Mouse (Mus musculus): ENCODE measurements around the gene Sdf4. TPM values are rescaled to one million over a fixed set of nuclear protein-coding genes. Genes with fewer than 3 reads are reported as not detected.

Sdf4 gene
- polyA plus RNA-seq, 1 experiment from 2014 or later: 165 TPM

DNA sequence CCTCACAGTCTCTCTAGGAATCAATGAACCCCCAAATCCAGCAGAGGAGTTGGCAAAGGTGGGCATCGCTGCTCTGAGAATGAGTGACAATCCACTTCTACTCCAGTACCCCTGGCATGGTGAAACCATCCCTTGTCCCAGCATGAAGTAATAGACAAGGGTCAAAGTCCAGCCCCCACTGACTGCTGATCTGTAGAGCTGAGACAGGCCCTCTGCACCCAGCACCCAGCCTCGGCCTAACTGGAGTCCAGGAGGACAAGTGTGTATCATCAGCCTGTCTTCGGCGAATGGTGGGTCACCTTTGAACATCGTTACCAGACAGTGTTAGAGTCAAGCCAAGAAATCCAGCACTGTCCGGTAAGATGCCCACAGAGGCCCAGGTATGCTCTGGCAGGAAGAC is 61.9 kb downstream of the Sdf4 start:
- Histone ChIP-seq H3K4me3 (ENCODE audit: low read length) (no peak overlapping the region), H3K9me3 (ENCODE audit: control insufficient read depth, low read length) (no peaks in the 10 kb centered on the region), H3K36me3 (ENCODE audit: control insufficient read depth, insufficient read depth, low read length) (no peaks in the 10 kb centered on the region), H3K9ac (ENCODE audit: low read depth, low read length) (no peak overlapping the region), H3K4me2 (replicated peaks; ENCODE audit: low read depth, low read length) (no peak overlapping the region), H3K27ac (ENCODE audit: low read depth, low read length) (no peak overlapping the region), H3K27me3 (ENCODE audit: control insufficient read depth, insufficient read depth, low read length) (no peaks in the 10 kb centered on the region), H3K4me1 (ENCODE audit: control insufficient read depth, insufficient read depth, low read length) (no peaks in the 10 kb centered on the region)
- no peak for ATAC-seq (ENCODE audit: low FRiP score, low TSS enrichment)
- WGBS: 93% methylated on average over 6 of the region's 6 CpGs

DNA sequence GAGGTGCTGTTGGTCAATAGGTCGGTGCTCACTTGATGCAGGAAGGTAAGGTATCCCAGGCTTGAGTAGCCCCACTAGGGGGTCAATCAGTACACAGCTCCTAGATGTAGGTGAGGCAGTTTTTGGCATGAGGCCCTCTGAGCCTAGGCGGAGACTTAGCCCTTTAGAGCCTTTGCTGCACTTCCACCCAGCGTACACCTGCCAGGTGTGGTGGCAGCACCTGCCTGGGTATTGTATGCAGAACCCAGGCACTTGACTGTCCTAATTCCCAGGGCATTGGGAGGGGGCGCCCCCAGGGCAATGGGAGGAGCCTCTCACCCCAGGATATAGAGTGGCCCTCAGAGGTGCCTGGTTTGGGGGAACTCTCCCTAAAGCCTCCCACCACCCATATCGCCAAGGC is 62.5 kb downstream of the Sdf4 start:
- no peaks in the 10 kb centered on the region for H3K27me3 ChIP-seq (ENCODE audit: control insufficient read depth, insufficient read depth, low read length)
- no peaks in the 10 kb centered on the region for H3K9me3 ChIP-seq (ENCODE audit: control insufficient read depth, low read length)
- H3K4me1 ChIP-seq (ENCODE audit: control insufficient read depth, insufficient read depth, low read length): no peaks in the 10 kb centered on the region
- no peak overlapping the region for H3K27ac ChIP-seq (ENCODE audit: low read depth, low read length)
- no peak overlapping the region for H3K9ac ChIP-seq (ENCODE audit: low read depth, low read length)
- 84% methylated on average over 5 of the region's 5 CpGs for WGBS
- H3K4me2 ChIP-seq (replicated peaks; ENCODE audit: low read depth, low read length): no peak overlapping the region
- ATAC-seq (ENCODE audit: low FRiP score, low TSS enrichment): no peak
- H3K4me3 ChIP-seq (ENCODE audit: low read length): no peak overlapping the region
- H3K36me3 ChIP-seq (ENCODE audit: control insufficient read depth, insufficient read depth, low read length): no peaks in the 10 kb centered on the region

GRCm38 (mm10) chr4:156057702-156058101 is 65.0 kb downstream of the Sdf4 start:
- Histone ChIP-seq H3K27me3 (ENCODE audit: control insufficient read depth, insufficient read depth, low read length) (no peaks in the 10 kb centered on the region), H3K4me1 (ENCODE audit: control insufficient read depth, insufficient read depth, low read length) (no peaks in the 10 kb centered on the region), H3K9me3 (ENCODE audit: control insufficient read depth, low read length) (no peaks in the 10 kb centered on the region), H3K4me3 (ENCODE audit: low read length) (peak overlapping the region; percentile 40), H3K27ac (ENCODE audit: low read depth, low read length) (0 out of 2 replicates have a peak overlapping the region, but pooled peaks have one; percentile 19), H3K4me2 (replicated peaks; ENCODE audit: low read depth, low read length) (peak overlapping the region; percentile 44), H3K9ac (ENCODE audit: low read depth, low read length) (peak overlapping the region; percentile 62; the same call in 1 of the 2 replicates), H3K36me3 (ENCODE audit: control insufficient read depth, insufficient read depth, low read length) (no peaks in the 10 kb centered on the region)
- no peak for ATAC-seq (ENCODE audit: low FRiP score, low TSS enrichment)
- WGBS: 58% methylated on average over 10 of the region's 10 CpGs

DNA sequence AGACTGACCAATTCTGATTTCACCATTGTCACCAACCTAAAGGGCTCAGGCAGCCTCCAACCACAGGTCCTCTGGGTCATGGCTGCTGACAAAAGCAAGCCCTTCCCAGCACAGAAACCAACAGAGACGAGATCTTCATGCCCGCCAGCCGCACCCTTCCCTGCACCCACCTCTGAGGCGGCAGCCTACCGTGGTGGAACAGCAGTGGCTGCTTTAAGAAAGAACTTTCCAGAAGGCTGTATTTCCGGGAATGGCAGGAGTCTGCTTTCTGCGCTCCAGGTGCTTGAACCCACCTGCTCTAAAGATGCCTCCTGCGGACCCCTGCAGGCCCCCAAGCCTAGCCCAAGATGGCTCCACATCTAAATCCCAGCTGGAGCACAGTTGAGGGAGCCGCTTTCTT is 66.2 kb downstream of the Sdf4 start:
- H3K4me2 ChIP-seq (replicated peaks; ENCODE audit: low read depth, low read length): peak overlapping the region; percentile 44
- no peak for ATAC-seq (ENCODE audit: low FRiP score, low TSS enrichment)
- no peaks in the 10 kb centered on the region for H3K4me1 ChIP-seq (ENCODE audit: control insufficient read depth, insufficient read depth, low read length)
- no peaks in the 10 kb centered on the region for H3K9me3 ChIP-seq (ENCODE audit: control insufficient read depth, low read length)
- H3K36me3 ChIP-seq (ENCODE audit: control insufficient read depth, insufficient read depth, low read length): no peaks in the 10 kb centered on the region
- H3K27me3 ChIP-seq (ENCODE audit: control insufficient read depth, insufficient read depth, low read length): no peaks in the 10 kb centered on the region
- H3K4me3 ChIP-seq (ENCODE audit: low read length): peak overlapping the region; percentile 40
- 63% methylated on average over 9 of the region's 9 CpGs for WGBS
- peak overlapping the region; percentile 93 for H3K27ac ChIP-seq (ENCODE audit: low read depth, low read length)
- H3K9ac ChIP-seq (ENCODE audit: low read depth, low read length): peak overlapping the region; percentile 62

DNA sequence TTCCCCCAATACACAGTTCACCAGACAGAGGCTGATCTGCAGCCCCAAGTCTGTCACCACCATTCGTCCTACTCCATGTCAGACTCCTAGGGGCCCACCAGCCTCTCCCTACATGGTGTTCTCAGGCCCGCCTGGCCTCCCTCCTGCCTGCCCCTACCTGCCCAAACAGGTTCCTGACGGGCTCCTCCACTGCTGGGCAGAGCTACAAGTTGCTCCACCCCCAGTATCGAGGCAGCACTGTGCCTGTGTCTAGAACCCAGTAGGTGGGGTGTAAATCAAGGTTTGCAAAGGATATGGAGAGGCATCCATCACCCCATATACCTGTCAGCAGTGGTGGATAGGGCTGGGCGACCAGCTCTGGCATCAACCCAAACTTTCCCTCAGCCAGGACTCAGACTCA is 66.6 kb downstream of the Sdf4 start, which contains the start of gene Ttll10:
Ttll10 (minus strand) TSS at position 154 of the 400 bp plus-strand sequence.
- no peaks in the 10 kb centered on the region for H3K9me3 ChIP-seq (ENCODE audit: control insufficient read depth, low read length)
- H3K27ac ChIP-seq (ENCODE audit: low read depth, low read length): peak within 1 kb of the TSS; percentile 93
- H3K4me3 ChIP-seq (ENCODE audit: low read length): peak within 1 kb of the TSS; percentile 40
- H3K4me2 ChIP-seq (replicated peaks; ENCODE audit: low read depth, low read length): peak within 1 kb of the TSS; percentile 44
- H3K27me3 ChIP-seq (ENCODE audit: control insufficient read depth, insufficient read depth, low read length): no peaks in the 10 kb centered on the region
- H3K36me3 ChIP-seq (ENCODE audit: control insufficient read depth, insufficient read depth, low read length): no peaks in the 10 kb centered on the region
- H3K9ac ChIP-seq (ENCODE audit: low read depth, low read length): peak within 1 kb of the TSS; percentile 62
- WGBS: 26% methylated on average over 5 of the region's 5 CpGs
- no peaks in the 10 kb centered on the region for H3K4me1 ChIP-seq (ENCODE audit: control insufficient read depth, insufficient read depth, low read length)
- peak; percentile 50 for ATAC-seq (ENCODE audit: low FRiP score, low TSS enrichment)

DNA sequence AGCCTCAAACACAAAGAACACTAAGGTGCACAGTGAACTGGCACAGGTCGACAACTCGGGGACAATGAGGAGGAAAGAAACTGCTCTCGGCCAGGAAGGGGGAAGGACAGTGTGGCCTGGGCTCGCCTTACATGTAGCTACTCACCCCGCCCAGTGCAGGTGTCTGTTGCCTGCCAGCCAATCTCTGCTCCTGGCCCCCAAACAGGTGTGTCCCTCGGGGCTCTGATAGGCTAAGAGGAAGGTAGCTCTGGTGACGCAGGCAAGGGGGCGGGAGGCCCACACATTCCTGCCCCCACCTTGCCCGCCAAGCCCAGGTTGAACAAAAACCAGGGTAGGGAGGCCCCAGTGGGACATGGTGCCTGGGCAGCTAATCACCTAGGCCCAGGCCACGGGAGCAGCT is 67.0 kb downstream of the Sdf4 start:
- Histone ChIP-seq H3K9me3 (ENCODE audit: control insufficient read depth, low read length) (no peaks in the 10 kb centered on the region), H3K9ac (ENCODE audit: low read depth, low read length) (peak overlapping the region; percentile 62)
- peak; percentile 96 for ATAC-seq (ENCODE audit: low FRiP score, low TSS enrichment)

More for the DNA sequence above, 67.0 kb downstream of the Sdf4 start:
- peak overlapping the region; percentile 40 for H3K4me3 ChIP-seq (ENCODE audit: low read length)
- 20% methylated on average over 10 of the region's 10 CpGs for WGBS
- H3K27ac ChIP-seq (ENCODE audit: low read depth, low read length): peak overlapping the region; percentile 93
- H3K4me2 ChIP-seq (replicated peaks; ENCODE audit: low read depth, low read length): peak overlapping the region; percentile 44
- H3K27me3 ChIP-seq (ENCODE audit: control insufficient read depth, insufficient read depth, low read length): no peaks in the 10 kb centered on the region
- H3K4me1 ChIP-seq (ENCODE audit: control insufficient read depth, insufficient read depth, low read length): no peaks in the 10 kb centered on the region
- H3K36me3 ChIP-seq (ENCODE audit: control insufficient read depth, insufficient read depth, low read length): no peaks in the 10 kb centered on the region

MicroRNAs within 50 kb of the gene (microRNA counts, 519-probe panel; counts per million panel counts)
- 5,165 counts per million, percentile 44 among the panel's probes with 10 or more counts for microRNA mmu-miR-200a
- microRNA mmu-miR-200b: 7,502 counts per million, percentile 80 among the panel's probes with 10 or more counts
- microRNA mmu-miR-429: 7,719 counts per million, percentile 82 among the panel's probes with 10 or more counts

Small RNAs within 50 kb of the gene (microRNA-seq; reads per million reads assigned to microRNA genes)
- gene Mir200a: 807 reads per million, percentile 77 among the genes with 10 or more reads in this experiment
- 5,231 reads per million, percentile 90 among the genes with 10 or more reads in this experiment for gene Mir200b
- gene Mir429: 16,748 reads per million, percentile 97 among the genes with 10 or more reads in this experiment

Other genes starting within 250 kb of the Sdf4 start
- gene Atad3a, start 231.8 kb upstream of the Sdf4 start, polyA plus RNA-seq (2014; fragmentation: Nextera tagmentation; extraction: Ambion mirVana): 85.8 and 112 TPM in 2 replicates
- gene Vwa1, start 218.2 kb upstream of the Sdf4 start, polyA plus RNA-seq (2014; fragmentation: Nextera tagmentation; extraction: Ambion mirVana): 4.1 and 4.9 TPM in 2 replicates
- gene Tmem88b, start 207.0 kb upstream of the Sdf4 start, polyA plus RNA-seq (2014; fragmentation: Nextera tagmentation; extraction: Ambion mirVana): 0.20 and 0.32 TPM in 2 replicates
- gene Ankrd65, start 202.4 kb upstream of the Sdf4 start, polyA plus RNA-seq (2014; fragmentation: Nextera tagmentation; extraction: Ambion mirVana): 0.40 and 0.43 TPM in 2 replicates
- gene Mrpl20, start 190.0 kb upstream of the Sdf4 start, polyA plus RNA-seq (2014; fragmentation: Nextera tagmentation; extraction: Ambion mirVana): 226 and 291 TPM in 2 replicates
- gene Ccnl2, start 180.4 kb upstream of the Sdf4 start, polyA plus RNA-seq (2014; fragmentation: Nextera tagmentation; extraction: Ambion mirVana): 115 and 174 TPM in 2 replicates
- gene Aurkaip1, start 161.6 kb upstream of the Sdf4 start, polyA plus RNA-seq (2014; fragmentation: Nextera tagmentation; extraction: Ambion mirVana): 134 and 155 TPM in 2 replicates
- 72.1 and 75.1 TPM in 2 replicates for gene Mxra8, start 153.2 kb upstream of the Sdf4 start, polyA plus RNA-seq (2014; fragmentation: Nextera tagmentation; extraction: Ambion mirVana)
- 6.3 and 7.2 TPM in 2 replicates for gene Dvl1, start 145.5 kb upstream of the Sdf4 start, polyA plus RNA-seq (2014; fragmentation: Nextera tagmentation; extraction: Ambion mirVana)
- gene Tas1r3, start 129.5 kb upstream of the Sdf4 start, polyA plus RNA-seq (2014; fragmentation: Nextera tagmentation; extraction: Ambion mirVana): 0.14 and 0.38 TPM in 2 replicates
- 11.1 and 18.8 TPM in 2 replicates for gene Cptp, start 123.4 kb upstream of the Sdf4 start, polyA plus RNA-seq (2014; fragmentation: Nextera tagmentation; extraction: Ambion mirVana)
- gene Ints11, start 123.3 kb upstream of the Sdf4 start, polyA plus RNA-seq (2014; fragmentation: Nextera tagmentation; extraction: Ambion mirVana): 73.1 and 74.6 TPM in 2 replicates
- gene Pusl1, start 101.1 kb upstream of the Sdf4 start, polyA plus RNA-seq (2014; fragmentation: Nextera tagmentation; extraction: Ambion mirVana): 41.4 and 50.5 TPM in 2 replicates
- gene Acap3, start 101.0 kb upstream of the Sdf4 start, polyA plus RNA-seq (2014; fragmentation: Nextera tagmentation; extraction: Ambion mirVana): 10.3 and 15.5 TPM in 2 replicates
- 121 and 127 TPM in 2 replicates for gene Ube2j2, start 49.0 kb upstream of the Sdf4 start, polyA plus RNA-seq (2014; fragmentation: Nextera tagmentation; extraction: Ambion mirVana)
- gene C1qtnf12, start 30.6 kb upstream of the Sdf4 start, polyA plus RNA-seq (2014; fragmentation: Nextera tagmentation; extraction: Ambion mirVana): 129 and 142 TPM in 2 replicates
- gene B3galt6, start 223 bp upstream of the Sdf4 start, polyA plus RNA-seq (2014; fragmentation: Nextera tagmentation; extraction: Ambion mirVana): 20.0 and 20.8 TPM in 2 replicates
- gene Tnfrsf4, start 21.0 kb downstream of the Sdf4 start, polyA plus RNA-seq (2014; fragmentation: Nextera tagmentation; extraction: Ambion mirVana): 0.76 and 0.77 TPM in 2 replicates
- gene Tnfrsf18, start 33.3 kb downstream of the Sdf4 start, polyA plus RNA-seq (2014; fragmentation: Nextera tagmentation; extraction: Ambion mirVana): 2.3 and 2.8 TPM in 2 replicates
- 3.5 and 6.0 TPM in 2 replicates for gene Ttll10, start 66.5 kb downstream of the Sdf4 start, polyA plus RNA-seq (2014; fragmentation: Nextera tagmentation; extraction: Ambion mirVana)
- 30.2 and 47.3 TPM in 2 replicates for gene 9430015G10Rik, start 117.1 kb downstream of the Sdf4 start, polyA plus RNA-seq (2014; fragmentation: Nextera tagmentation; extraction: Ambion mirVana)
- 0.35 and 0.57 TPM in 2 replicates for gene Rnf223, start 137.6 kb downstream of the Sdf4 start, polyA plus RNA-seq (2014; fragmentation: Nextera tagmentation; extraction: Ambion mirVana)
- 61.6 and 83.9 TPM in 2 replicates for gene Agrn, start 204.6 kb downstream of the Sdf4 start, polyA plus RNA-seq (2014; fragmentation: Nextera tagmentation; extraction: Ambion mirVana)
- gene Isg15, start 207.9 kb downstream of the Sdf4 start, polyA plus RNA-seq (2014; fragmentation: Nextera tagmentation; extraction: Ambion mirVana): 0.36 TPM in 1 of 2 replicates, not detected in the other
- gene AW011738, start 210.4 kb downstream of the Sdf4 start, polyA plus RNA-seq (2014; fragmentation: Nextera tagmentation; extraction: Ambion mirVana): 1.0 and 1.6 TPM in 2 replicates
- gene Perm1, start 223.0 kb downstream of the Sdf4 start, polyA plus RNA-seq (2014; fragmentation: Nextera tagmentation; extraction: Ambion mirVana): 0.67 and 0.92 TPM in 2 replicates
- 17.4 and 20.3 TPM in 2 replicates for gene Plekhn1, start 242.0 kb downstream of the Sdf4 start, polyA plus RNA-seq (2014; fragmentation: Nextera tagmentation; extraction: Ambion mirVana)
- gene Noc2l, start 243.1 kb downstream of the Sdf4 start, polyA plus RNA-seq (2014; fragmentation: Nextera tagmentation; extraction: Ambion mirVana): 79.7 and 109 TPM in 2 replicates

Measured in kidney, embryonic 14.5 days (tissue).